Mouse (Mus musculus) cortical plate, adult 2 months (tissue): ENCODE data around the gene Spty2d1.

ENCODE experiments used
- CTCF ChIP-seq: fragments of 200-500 bp; IDR thresholded peaks from 2 replicates; pipeline ENCODE4 v1.5.1; 2011; ENCODE audit warnings: mild to moderate bottlenecking, control low read depth, low read length; ENCODE audit not compliant: insufficient read depth; ENCODE audit errors: extremely low read depth
- POLR2A ChIP-seq: fragments of 200-500 bp; IDR thresholded peaks from 2 replicates; pipeline ENCODE4 v1.6.1; 2011; ENCODE audit warnings: mild to moderate bottlenecking, low read length, control low read depth; ENCODE audit not compliant: insufficient read depth; ENCODE audit errors: extremely low read depth

DNA sequence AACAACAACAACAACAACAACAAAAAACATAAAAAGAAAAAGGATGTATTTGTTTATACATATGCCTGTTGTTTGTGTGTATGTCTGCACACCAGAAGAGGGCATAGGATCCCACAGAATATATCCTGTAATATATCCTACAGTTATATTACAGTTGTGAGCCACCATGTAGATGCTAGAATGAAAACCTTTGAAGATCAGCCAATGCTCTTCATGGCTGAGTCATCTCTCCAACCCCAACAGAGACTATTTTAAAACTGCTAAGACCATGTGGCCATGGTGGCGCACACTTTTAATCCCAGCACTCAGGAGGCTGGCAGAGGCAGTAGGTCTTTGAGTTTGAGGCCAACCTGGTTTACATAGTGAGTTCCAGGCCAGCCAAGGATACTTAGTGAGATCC lies 19.3 kb upstream of the Spty2d1 start:
- no peak for TF ChIP-seq CTCF
- TF ChIP-seq POLR2A = no peak
